Mouse (Mus musculus): ENCODE measurements around the gene Pard3b. TPM values are rescaled to one million over a fixed set of nuclear protein-coding genes. Genes with fewer than 3 reads are reported as not detected.

Gene Pard3b
- total RNA-seq, 4 experiments from 2014 or later: 3.3 to 5.3 (median 4.4) TPM

GRCm38 (mm10) chr1:61924958-61925357 is 286.3 kb downstream of the Pard3b start:
- DNase-seq (ENCODE audit: low spot score in 2 of 2): no peak

- no peak for DNase-seq (ENCODE audit: low spot score in 2 of 2)
Measured at GRCm38 (mm10) chr1:61925541-61925940, 286.9 kb downstream of the Pard3b start.

- DNase-seq (ENCODE audit: low spot score in 2 of 2): no peak
Measured at GRCm38 (mm10) chr1:61928131-61928761, 289.6 kb downstream of the Pard3b start.

DNA sequence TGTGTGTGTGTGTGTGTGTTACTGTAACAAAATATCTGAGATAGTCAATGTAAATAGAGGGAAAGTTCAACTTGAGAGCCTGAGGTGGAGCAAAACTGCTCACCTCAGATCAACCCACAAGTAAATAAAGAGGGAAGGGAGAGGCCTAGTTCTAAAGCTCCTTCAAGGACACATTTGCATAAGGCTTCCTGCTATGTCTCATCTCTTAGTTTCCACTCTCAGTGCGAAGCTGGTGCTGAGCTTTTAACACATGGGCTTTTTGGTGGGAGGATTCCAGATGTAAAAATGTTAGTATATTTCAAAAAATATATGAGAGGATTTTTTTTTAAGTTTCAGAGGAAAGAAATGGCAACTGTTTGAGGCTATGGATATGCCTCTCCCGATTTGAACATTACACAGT is 294.9 kb downstream of the Pard3b start:
- no peak for DNase-seq (ENCODE audit: low spot score in 2 of 2)

DNA sequence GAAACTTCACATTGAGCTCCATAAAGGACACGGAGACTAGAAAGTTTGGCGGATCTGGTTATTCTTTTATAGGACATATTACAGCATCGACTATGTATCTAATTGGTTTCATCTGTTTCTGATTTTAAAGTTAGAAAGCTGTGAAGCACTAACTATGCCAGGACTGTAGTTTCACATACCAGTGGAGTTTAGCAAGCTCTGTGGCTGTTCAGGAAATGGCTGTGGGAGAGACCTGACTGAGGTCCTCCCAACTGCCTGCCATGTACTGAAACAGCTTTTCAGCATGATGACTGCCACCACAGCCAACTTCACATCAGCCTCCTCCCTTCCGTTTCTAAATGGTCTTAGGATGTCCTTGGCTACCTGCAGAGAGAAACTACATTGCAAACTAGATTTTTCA is 296.1 kb downstream of the Pard3b start:
- DNase-seq (ENCODE audit: low spot score in 2 of 2): no peak

GRCm38 (mm10) chr1:61939882-61940281 is 301.3 kb downstream of the Pard3b start:
- no peak for DNase-seq (ENCODE audit: low spot score in 2 of 2)

- DNase-seq (ENCODE audit: low spot score in 2 of 2): no peak
Measured at GRCm38 (mm10) chr1:61961533-61961932, 322.9 kb downstream of the Pard3b start.

DNA sequence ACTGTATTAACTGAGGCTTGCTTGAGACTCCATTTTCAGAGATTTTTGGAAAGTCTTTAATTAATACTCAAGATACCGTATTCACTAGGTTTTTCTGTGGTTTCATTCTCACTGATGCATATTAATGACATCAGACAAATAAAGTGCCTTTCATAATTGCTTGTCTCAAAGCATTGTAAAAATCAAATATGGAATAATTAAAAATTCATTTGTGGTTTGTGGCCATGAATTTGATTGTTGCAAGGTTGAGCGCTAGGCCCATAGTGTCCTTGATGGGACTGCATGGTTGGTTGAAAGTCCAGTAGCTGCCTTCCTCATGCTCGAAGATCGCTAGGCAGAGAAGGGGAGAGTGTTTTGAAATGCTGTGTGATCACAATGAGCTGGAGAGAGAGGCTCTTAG is 323.9 kb downstream of the Pard3b start:
- DNase-seq (ENCODE audit: low spot score in 2 of 2): no peak

GRCm38 (mm10) chr1:61967124-61967523 is 328.5 kb downstream of the Pard3b start:
- no peak for DNase-seq (ENCODE audit: low spot score in 2 of 2)

DNA sequence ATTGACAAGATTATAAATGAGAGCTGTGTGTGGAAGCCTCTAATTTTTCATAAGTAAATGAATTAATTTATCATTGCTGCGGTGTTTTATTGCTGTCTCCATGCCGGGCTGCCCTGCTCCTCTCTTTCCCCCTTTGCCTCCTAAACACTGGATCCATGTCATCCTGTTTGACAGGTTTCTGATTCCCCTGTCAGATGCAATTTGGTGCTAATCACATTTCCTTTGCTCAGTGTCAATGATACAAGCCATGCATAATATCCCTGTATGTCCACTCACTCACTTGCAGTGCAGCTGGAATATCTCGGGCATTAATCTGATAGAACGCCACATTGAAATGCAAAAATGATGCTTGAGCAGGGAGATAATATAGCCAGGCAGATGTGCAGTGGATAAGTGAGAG is 329.2 kb downstream of the Pard3b start:
- DNase-seq (ENCODE audit: low spot score in 2 of 2): no peak

- DNase-seq (ENCODE audit: low spot score in 2 of 2): no peak
Measured at GRCm38 (mm10) chr1:61997711-61998110, 359.1 kb downstream of the Pard3b start.

DNA sequence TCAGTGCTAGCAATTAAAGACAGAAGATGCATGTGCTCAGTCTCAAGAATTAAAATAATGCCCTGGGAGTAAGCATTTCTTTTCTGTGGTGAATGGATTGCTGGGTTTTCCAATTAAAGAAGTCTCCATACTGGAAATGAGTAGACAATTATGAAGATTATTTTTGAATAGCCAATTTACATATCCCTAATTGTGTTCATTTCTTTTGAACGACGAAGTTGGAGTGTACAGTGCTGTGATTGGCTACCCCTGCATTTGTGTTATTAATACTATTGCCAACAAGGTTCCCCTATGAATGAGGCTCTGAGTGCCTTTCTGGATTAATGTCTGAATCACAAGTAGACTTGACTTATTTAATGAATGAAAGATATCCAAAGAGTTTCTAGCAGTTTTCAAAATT is 370.2 kb downstream of the Pard3b start:
- DNase-seq (ENCODE audit: low spot score in 2 of 2): no peak

DNA sequence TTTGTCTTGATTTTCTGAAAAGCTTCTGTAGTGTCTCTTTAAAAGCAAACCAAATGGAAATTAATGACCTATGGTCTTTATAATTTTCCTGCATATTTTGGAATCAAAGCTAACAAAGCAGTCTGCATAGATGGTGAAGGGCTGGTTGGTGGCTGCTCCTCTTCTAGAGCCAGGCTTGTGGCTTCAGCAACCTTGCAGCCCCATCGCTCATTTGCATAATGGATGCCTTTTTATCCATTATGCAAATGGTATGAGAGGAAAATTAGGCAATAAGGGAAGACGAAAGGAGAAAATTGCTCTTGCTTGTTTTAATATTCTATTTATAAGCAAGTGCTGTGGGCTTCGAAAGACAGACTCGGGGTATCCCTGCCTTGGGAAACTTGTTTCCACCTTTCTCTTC is 373.1 kb downstream of the Pard3b start:
- DNase-seq (ENCODE audit: low spot score in 2 of 2): no peak

DNA sequence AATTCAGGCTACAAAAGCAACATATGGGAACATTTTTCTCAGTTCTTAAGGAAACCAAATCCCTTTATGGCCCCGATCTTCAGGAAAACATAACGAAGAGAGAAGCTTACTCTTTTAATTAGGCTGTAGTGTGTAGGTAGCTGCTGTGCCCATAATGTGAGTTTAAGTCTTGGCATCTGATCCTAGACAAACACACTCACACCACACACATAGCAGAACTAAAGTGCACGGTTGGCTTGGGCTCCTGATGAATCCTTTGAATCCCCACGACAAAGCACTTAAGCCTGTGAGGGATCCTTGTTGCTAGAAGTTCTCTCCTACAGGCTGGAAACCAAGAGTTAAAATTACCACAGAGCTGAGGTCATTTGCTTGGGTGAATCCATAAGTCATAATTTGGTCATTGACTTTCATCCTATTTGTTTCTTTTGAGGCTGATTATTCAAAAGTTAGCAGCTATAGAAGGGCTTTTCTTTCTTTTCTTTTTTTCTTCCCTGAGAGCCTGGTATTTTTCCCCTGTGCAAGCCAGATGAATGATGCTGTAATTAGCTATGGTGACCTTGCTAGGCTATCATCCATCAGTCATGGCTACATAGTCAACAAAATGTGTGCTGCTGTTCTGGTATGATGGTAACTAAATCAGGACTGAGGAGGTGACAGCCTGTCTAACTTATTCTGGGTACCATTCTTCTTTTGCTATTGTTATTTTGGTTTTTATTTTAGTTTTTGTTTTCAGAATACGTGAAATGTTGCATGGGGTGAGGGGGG is 378.1 kb downstream of the Pard3b start:
- DNase-seq (ENCODE audit: low spot score in 2 of 2): no peak

DNA sequence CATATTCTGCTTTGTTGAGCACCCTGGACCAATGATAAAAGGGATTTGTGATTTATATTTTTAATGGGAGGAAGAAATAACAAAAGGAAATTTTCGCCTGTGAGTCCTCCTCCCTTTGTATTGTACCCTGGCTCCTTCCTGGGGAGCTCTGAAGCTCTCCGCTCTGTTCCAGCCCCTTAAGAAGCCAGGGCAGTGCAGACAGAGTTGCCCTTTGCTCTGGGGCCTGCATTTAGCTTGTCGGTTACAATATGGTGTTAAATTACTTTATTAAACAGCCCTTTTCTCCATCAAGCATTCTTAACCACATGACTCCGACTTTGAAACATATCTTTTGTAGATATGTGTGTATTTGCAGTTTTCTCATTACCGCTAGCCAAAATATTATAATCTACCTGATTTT is 379.7 kb downstream of the Pard3b start:
- DNase-seq (ENCODE audit: low spot score in 2 of 2): no peak

- DNase-seq (ENCODE audit: low spot score in 2 of 2): no peak
Measured at GRCm38 (mm10) chr1:62019743-62020142, 381.1 kb downstream of the Pard3b start.

DNA sequence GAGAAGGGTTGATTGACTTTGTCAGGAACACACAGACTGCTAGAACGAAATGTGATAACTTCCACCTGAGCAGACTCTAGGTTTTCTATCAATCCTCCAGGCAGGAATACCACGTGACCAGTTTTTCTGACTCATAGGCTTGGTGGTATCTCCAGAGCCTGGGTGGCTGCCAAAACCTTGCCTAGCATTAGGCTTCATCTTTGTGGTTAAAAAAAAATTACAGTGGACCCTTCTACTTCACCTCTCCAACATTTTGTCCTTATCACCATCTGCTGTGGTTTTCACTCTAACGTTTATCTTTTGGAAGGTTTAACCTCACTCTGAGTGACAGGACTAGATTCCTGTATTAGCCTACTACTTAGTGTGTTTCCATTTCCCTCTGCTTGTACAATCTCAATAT is 403.1 kb downstream of the Pard3b start:
- no peak for DNase-seq (ENCODE audit: low spot score in 2 of 2)

DNA sequence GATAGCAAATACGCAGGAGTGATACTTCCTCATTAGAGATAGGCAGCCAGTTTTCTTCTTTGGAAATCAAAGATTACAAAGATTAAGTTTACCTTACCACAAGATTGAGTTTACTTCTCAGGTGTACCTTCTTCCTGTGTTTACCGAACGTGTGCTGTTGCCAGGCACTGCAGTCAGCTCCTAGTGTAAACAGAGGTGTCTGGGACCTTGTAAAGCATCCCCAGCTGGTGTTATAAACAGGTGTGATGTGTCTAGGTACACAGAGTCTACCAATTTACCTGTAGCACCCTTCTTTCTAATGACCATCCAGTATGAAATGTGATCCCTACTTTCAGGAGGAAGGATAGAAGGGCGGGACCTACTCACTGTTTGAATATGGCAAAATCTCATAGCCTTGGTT is 410.0 kb downstream of the Pard3b start:
- DNase-seq (ENCODE audit: low spot score in 2 of 2): no peak

- DNase-seq (ENCODE audit: low spot score in 2 of 2): no peak
Measured at GRCm38 (mm10) chr1:62051186-62051825, 412.7 kb downstream of the Pard3b start.

DNA sequence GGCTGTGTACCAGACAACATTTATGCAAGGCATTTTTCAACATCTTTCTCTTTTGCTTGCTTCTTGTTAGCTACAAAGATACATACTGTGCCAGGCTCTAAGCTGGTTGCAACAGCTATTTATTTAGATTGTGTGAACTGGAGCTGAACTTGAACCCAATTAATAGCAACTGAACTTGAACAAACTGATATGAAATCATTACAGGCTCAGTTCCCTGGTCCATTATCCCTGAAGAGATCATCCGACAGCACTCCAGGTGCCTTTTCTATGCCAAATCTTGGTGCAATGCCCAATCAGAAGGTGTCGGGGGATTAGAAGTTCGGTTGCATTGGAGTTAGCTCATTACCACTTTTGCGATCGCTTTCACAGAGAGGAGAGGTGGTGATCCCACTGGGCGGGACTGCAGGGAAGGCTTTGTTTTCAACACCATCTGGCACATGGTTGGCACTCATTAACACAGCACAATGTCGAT is 414.6 kb downstream of the Pard3b start:
- no peak for DNase-seq (ENCODE audit: low spot score in 2 of 2)

- no peak for DNase-seq (ENCODE audit: low spot score in 2 of 2)
Measured at GRCm38 (mm10) chr1:62055280-62055679, 416.7 kb downstream of the Pard3b start.

GRCm38 (mm10) chr1:62070617-62071016 is 432.0 kb downstream of the Pard3b start:
- no peak for DNase-seq (ENCODE audit: low spot score in 2 of 2)

GRCm38 (mm10) chr1:62071139-62071538 is 432.5 kb downstream of the Pard3b start:
- DNase-seq (ENCODE audit: low spot score in 2 of 2): no peak

Measured in left cerebral cortex, adult 8-10 months (tissue).